12 mouse cellular contexts compared by ENCODE assay signal in the genomic region with DNA sequence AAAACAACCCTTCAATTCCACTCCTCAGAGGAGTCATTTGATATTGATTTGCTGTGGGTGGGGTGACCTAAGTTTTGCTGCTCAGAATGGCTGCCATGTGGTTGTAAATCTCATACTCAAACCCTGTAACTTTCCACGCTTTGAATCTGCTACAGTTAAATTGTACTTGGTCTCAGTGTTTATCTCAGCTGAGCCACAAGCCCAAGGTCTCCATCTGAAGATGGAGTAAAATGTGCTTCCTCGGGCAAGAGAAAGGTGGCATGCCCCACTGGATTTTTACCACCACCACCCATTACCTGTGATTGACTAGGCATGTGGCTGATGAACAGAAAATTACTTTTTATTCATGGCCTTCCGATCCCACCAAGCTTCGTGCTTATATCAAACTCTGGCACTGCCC.
"Had no signal": no experiment of that assay in that cellular context is flagged by ENCODE, and none has a peak within 500 bp of the region (broad histone marks: within the 10 kb centered on the region; RNA-seq: fewer than 3 reads in every experiment).

No protein-coding gene starts in this region.

- DNase-seq: left cerebral cortex, postnatal 4 days; liver; liver, embryonic 13.5 days; liver, postnatal 0 days; lung, adult 18-20 months; lung, adult 2 months; lung, embryonic 14.5 days; lung, postnatal 10 days; lung, postnatal 14 days; lung, postnatal 36 days; lung, postnatal 4 days; midbrain, embryonic 14.5 days had no signal
